Mouse (Mus musculus) ovary, adult 18-20 months (tissue): ENCODE measurements around the gene Tmem80.

Experiments used
- DNase-seq: peaks from one replicate; pipeline ENCODE4 v3.0.0; 2022; ENCODE audit warnings: low spot score, mixed read lengths

The Tmem80 gene

GRCm38 (mm10) chr7:141324686-141325085, 2.9 kb upstream of the Tmem80 start:
- no peak for DNase-seq

- no peak for DNase-seq
Observed at GRCm38 (mm10) chr7:141326546-141327446, 743 bp upstream of the Tmem80 start.

- DNase-seq: no peak
Observed at GRCm38 (mm10) chr7:141328373-141328990, 943 bp downstream of the Tmem80 start.

- DNase-seq: no peak
Observed at GRCm38 (mm10) chr7:141330706-141331105, 3.2 kb downstream of the Tmem80 start.

GRCm38 (mm10) chr7:141331990-141332389, 4.5 kb downstream of the Tmem80 start:
- no peak for DNase-seq

- DNase-seq: no peak
Observed at GRCm38 (mm10) chr7:141335044-141335579, 7.6 kb downstream of the Tmem80 start.

GRCm38 (mm10) chr7:141335682-141336081, 8.1 kb downstream of the Tmem80 start:
- DNase-seq: no peak

GRCm38 (mm10) chr7:141336296-141336695, 8.8 kb downstream of the Tmem80 start:
- DNase-seq: no peak

- DNase-seq: no peak
Observed at GRCm38 (mm10) chr7:141337716-141338416, 10.3 kb downstream of the Tmem80 start.

GRCm38 (mm10) chr7:141338576-141339131, 11.1 kb downstream of the Tmem80 start, which contains the start of gene Eps8l2:
TSS of gene Eps8l2 (plus strand) at chr7:141338880.
- no peak for DNase-seq

- DNase-seq: no peak
Observed at GRCm38 (mm10) chr7:141339215-141339920, 11.8 kb downstream of the Tmem80 start.

- DNase-seq: no peak
Observed at GRCm38 (mm10) chr7:141340023-141340422, 12.5 kb downstream of the Tmem80 start.

- no peak for DNase-seq
Observed at GRCm38 (mm10) chr7:141340476-141340875, 12.9 kb downstream of the Tmem80 start.

GRCm38 (mm10) chr7:141341689-141342226, 14.2 kb downstream of the Tmem80 start:
- no peak for DNase-seq

- DNase-seq: no peak
Observed at GRCm38 (mm10) chr7:141343230-141343629, 15.7 kb downstream of the Tmem80 start.

- DNase-seq: no peak
Observed at GRCm38 (mm10) chr7:141343696-141344095, 16.2 kb downstream of the Tmem80 start.

GRCm38 (mm10) chr7:141344787-141345186, 17.2 kb downstream of the Tmem80 start:
- DNase-seq: no peak

- no peak for DNase-seq
Observed at GRCm38 (mm10) chr7:141351061-141351460, 23.5 kb downstream of the Tmem80 start.

GRCm38 (mm10) chr7:141355051-141355450, 27.5 kb downstream of the Tmem80 start:
- DNase-seq: no peak

GRCm38 (mm10) chr7:141355626-141356326, 28.2 kb downstream of the Tmem80 start:
- DNase-seq: no peak
